Mouse (Mus musculus) lung, adult 2 months (tissue): ENCODE results near the gene Fyb. TPM values are rescaled to one million over a fixed set of nuclear protein-coding genes. Genes with fewer than 3 reads are reported as not detected.

Source experiments
- DNase-seq: peaks from one replicate; pipeline ENCODE4 v3.0.0; 2022
- H3K4me1 ChIP-seq: fragments of 200-500 bp; 2 replicates; pipeline ENCODE4 v1.6.1; 2011; ENCODE audit warnings: low read length; ENCODE audit not compliant: control insufficient read depth, insufficient read depth
- H3K4me3 ChIP-seq: fragments of 200-500 bp; replicated peaks from 2 replicates; pipeline ENCODE3; 2011; ENCODE audit warnings: low read depth, mild to moderate bottlenecking, control low read depth, low read length; ENCODE audit errors: extremely low read depth
- CTCF ChIP-seq: fragments of 200-500 bp; IDR thresholded peaks from 2 replicates; pipeline ENCODE4 v1.5.1; 2011; ENCODE audit warnings: mild to moderate bottlenecking, low read length, control low read depth; ENCODE audit not compliant: insufficient read depth
- POLR2A ChIP-seq: fragments of 200-500 bp; IDR thresholded peaks from 2 replicates; pipeline ENCODE4 v1.6.1; 2011; ENCODE audit warnings: low read depth, mild to moderate bottlenecking, control low read depth, low read length, borderline replicate concordance; ENCODE audit errors: extremely low read depth
- WGBS: fragments of 180-500 bp; shearing (Covaris S2); methylation state at CpG from one replicate; pipeline ENCODE4 v1.1.7; 2018; 5-methylcytosine and 5-hydroxymethylcytosine counted together
- polyA plus RNA-seq: library from polyadenylated mRNA; depleted of rRNA; stranded (reverse); fragments of >200 nt; gene quantifications from 2 replicates; pipeline ENCODE4 v1.2.3, GENCODE M21; 2012

Fyb gene
- polyA plus RNA-seq, 1 experiment = 48.1 TPM

- DNase-seq = no peak
- Histone ChIP-seq H3K4me3 (no peak overlapping the region), H3K4me1 (no peaks in the 10 kb centered on the region)
- TF ChIP-seq CTCF = no peak
- TF ChIP-seq POLR2A = no peak
- WGBS = 82% methylated on average over 3 of the region's 3 CpGs
Measured at GRCm38 (mm10) chr15:6533858-6534343, 11.2 kb downstream of the Fyb start.

GRCm38 (mm10) chr15:6534592-6534991 lies 11.9 kb downstream of the Fyb start:
- H3K4me3 ChIP-seq = no peak overlapping the region
- TF ChIP-seq CTCF (no peak), POLR2A (no peak)
- no peaks in the 10 kb centered on the region for H3K4me1 ChIP-seq
- 67% methylated on average over 8 of the region's 8 CpGs for WGBS
- no peak for DNase-seq

GRCm38 (mm10) chr15:6539639-6540338 lies 17.1 kb downstream of the Fyb start:
- WGBS = 35% methylated on average over 7 of the region's 7 CpGs
- DNase-seq = no peak
- Histone ChIP-seq H3K4me3 (no peak overlapping the region), H3K4me1 (no peaks in the 10 kb centered on the region)
- no peak for TF ChIP-seq CTCF

- Histone ChIP-seq H3K4me3 (no peak overlapping the region), H3K4me1 (no peaks in the 10 kb centered on the region)
- 91% methylated on average over 4 of the region's 4 CpGs for WGBS
- no peak for DNase-seq
- TF ChIP-seq CTCF (no peak), POLR2A (no peak)
Measured at GRCm38 (mm10) chr15:6548911-6549310, 26.3 kb downstream of the Fyb start.

- Histone ChIP-seq H3K4me1 (no peaks in the 10 kb centered on the region), H3K4me3 (no peak overlapping the region)
- WGBS = 79% methylated on average over 7 of the region's 7 CpGs
- no peak for DNase-seq
- TF ChIP-seq POLR2A (no peak), CTCF (no peak)
Measured at GRCm38 (mm10) chr15:6551875-6552274, 29.2 kb downstream of the Fyb start.

GRCm38 (mm10) chr15:6554742-6555141 lies 32.1 kb downstream of the Fyb start:
- TF ChIP-seq CTCF (no peak), POLR2A (no peak)
- 62% methylated on average over 4 of the region's 4 CpGs for WGBS
- Histone ChIP-seq H3K4me3 (no peak overlapping the region), H3K4me1 (no peaks in the 10 kb centered on the region)
- DNase-seq = no peak

GRCm38 (mm10) chr15:6555536-6555935 lies 32.9 kb downstream of the Fyb start:
- 44% methylated on average over 2 of the region's 2 CpGs for WGBS
- TF ChIP-seq CTCF (no peak), POLR2A (no peak)
- DNase-seq = no peak

GRCm38 (mm10) chr15:6556272-6556671 lies 33.6 kb downstream of the Fyb start:
- 92% methylated on average over 4 of the region's 4 CpGs for WGBS
- H3K4me1 ChIP-seq = no peaks in the 10 kb centered on the region

More at GRCm38 (mm10) chr15:6555536-6555935, 32.9 kb downstream of the Fyb start:
- no peak overlapping the region for H3K4me3 ChIP-seq
- no peaks in the 10 kb centered on the region for H3K4me1 ChIP-seq

GRCm38 (mm10) chr15:6556911-6557310 lies 34.3 kb downstream of the Fyb start:
- Histone ChIP-seq H3K4me3 (no peak overlapping the region), H3K4me1 (no peaks in the 10 kb centered on the region)
- 83% methylated on average over 6 of the region's 6 CpGs for WGBS
- DNase-seq = no peak
- TF ChIP-seq CTCF (no peak), POLR2A (no peak)

More at GRCm38 (mm10) chr15:6556272-6556671, 33.6 kb downstream of the Fyb start:
- no peak overlapping the region for H3K4me3 ChIP-seq
- TF ChIP-seq POLR2A (no peak), CTCF (no peak)
- DNase-seq = no peak

- no peak for DNase-seq
- whole genome bisulfite sequencing = 83% methylated on average over 4 of the region's 4 CpGs
- TF ChIP-seq CTCF (no peak), POLR2A (no peak)
- no peak overlapping the region for H3K4me3 ChIP-seq
- H3K4me1 ChIP-seq = no peaks in the 10 kb centered on the region
Measured at GRCm38 (mm10) chr15:6557552-6557951, 34.9 kb downstream of the Fyb start.

- H3K4me3 ChIP-seq = no peak overlapping the region
- no peak for DNase-seq
- 55% methylated on average over 9 of the region's 9 CpGs for WGBS
- TF ChIP-seq POLR2A (no peak), CTCF (no peak)
- H3K4me1 ChIP-seq = no peaks in the 10 kb centered on the region
Measured at GRCm38 (mm10) chr15:6559188-6559587, 36.5 kb downstream of the Fyb start.
